ENCODE assay signal across 12 mouse cellular contexts in the genomic region with DNA sequence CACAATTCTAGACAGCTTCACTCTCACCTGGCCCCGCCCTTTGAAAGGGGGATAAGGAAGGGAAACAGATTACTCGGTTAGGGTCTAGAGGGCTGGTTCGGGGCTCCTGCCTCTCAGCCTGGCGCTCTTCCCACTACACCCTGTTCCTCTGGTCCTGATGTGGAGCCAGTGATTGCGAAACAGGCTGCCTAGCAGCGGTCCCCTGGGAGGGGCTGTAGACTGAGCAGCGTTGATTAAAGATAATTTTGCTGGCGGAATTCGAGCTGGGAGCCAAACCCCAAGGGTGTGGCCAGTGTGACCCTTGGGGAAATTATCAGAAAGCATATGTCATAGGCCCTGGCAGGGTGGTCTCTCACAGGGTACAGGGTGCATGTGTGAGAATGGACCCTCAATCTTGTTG. TPM values are rescaled to one million over a fixed set of nuclear protein-coding genes. Genes with fewer than 3 reads are reported as not detected.
A peak's percentile ranks its signal among the peaks of the same experiment; 100 is the strongest.
DNase-seq lines count a peak whose midpoint lies in the region; ATAC-seq lines count a peak whose summit lies in the region.
"Had no signal": no experiment of that assay in that cellular context is flagged by ENCODE, and none has a peak within 500 bp of the region (broad histone marks: within the 10 kb centered on the region; RNA-seq: fewer than 3 reads in every experiment).

No protein-coding gene starts in this region.

- no peak for ATAC-seq in forebrain, embryonic 11.5 days (replicated peaks; ENCODE audit: low FRiP score)
- ATAC-seq in megakaryocyte progenitor cell, adult 5-6 weeks (replicated peaks; ENCODE audit: poor library complexity): peak; percentile 49
- no peak for ATAC-seq in midbrain, embryonic 13.5 days
- ATAC-seq: midbrain, embryonic 15.5 days had no signal

- H3K4me3 ChIP-seq in forebrain, embryonic 11.5 days (ENCODE audit: low read depth, low read length): no peak overlapping the region
- H3K4me3 ChIP-seq in forebrain, embryonic 10.5 days: no peak overlapping the region
- H3K4me3 ChIP-seq in brown adipose tissue, adult 24 weeks (ENCODE audit: insufficient read depth, low read depth, low read length): no peak overlapping the region
- H3K4me3 ChIP-seq in midbrain, embryonic 13.5 days (replicated peaks): no peak overlapping the region
- H3K4me3 ChIP-seq: embryonic facial prominence, embryonic 13.5 days; midbrain, embryonic 15.5 days had no signal

- no peaks in the 10 kb centered on the region for H3K36me3 ChIP-seq in forebrain, embryonic 11.5 days (ENCODE audit: control insufficient read depth, insufficient read depth, low read length)
- H3K36me3 ChIP-seq in forebrain, embryonic 10.5 days (replicated peaks): no peaks in the 10 kb centered on the region
- no peaks in the 10 kb centered on the region for H3K36me3 ChIP-seq in midbrain, embryonic 13.5 days
- H3K36me3 ChIP-seq: embryonic facial prominence, embryonic 13.5 days; midbrain, embryonic 15.5 days had no signal

- H3K4me1 ChIP-seq in forebrain, embryonic 11.5 days (replicated peaks; ENCODE audit: control insufficient read depth, insufficient read depth, low read length): no peaks in the 10 kb centered on the region
- H3K4me1 ChIP-seq in forebrain, embryonic 10.5 days: peaks cover 11% of the 10 kb centered on the region; the same call in 1 of the 2 replicates
- H3K4me1 ChIP-seq in brown adipose tissue, adult 24 weeks (ENCODE audit: control insufficient read depth, insufficient read depth, insufficient read length, low read length): peaks cover 45% of the 10 kb centered on the region
- no peaks in the 10 kb centered on the region for H3K4me1 ChIP-seq in midbrain, embryonic 13.5 days (replicated peaks)
- H3K4me1 ChIP-seq: midbrain, embryonic 15.5 days had no signal

- no peak overlapping the region for H3K9ac ChIP-seq in forebrain, embryonic 11.5 days (ENCODE audit: low read length)
- no peak overlapping the region for H3K9ac ChIP-seq in midbrain, embryonic 13.5 days (replicated peaks)
- H3K9ac ChIP-seq: embryonic facial prominence, embryonic 13.5 days; midbrain, embryonic 15.5 days had no signal

- DNase-seq in forebrain, embryonic 11.5 days (ENCODE audit: low spot score): peak; percentile 30
- no peak for DNase-seq in forebrain, embryonic 10.5 days (ENCODE audit: extremely low spot score, low spot score)
- peak; percentile 75 for DNase-seq in heart, postnatal 25 days (ENCODE audit: low spot score)
- DNase-seq in cerebellum, postnatal 4 days (ENCODE audit: low spot score in 2 of 2): no peak
- no peak for DNase-seq in retina, postnatal 1 day
- DNase-seq: B cell, adult 2 months; left cerebral cortex, postnatal 4 days had no signal

- H3K4me2 ChIP-seq in forebrain, embryonic 11.5 days (ENCODE audit: low read depth, low read length, severe bottlenecking): no peak overlapping the region
- H3K4me2 ChIP-seq in midbrain, embryonic 13.5 days (replicated peaks): no peak overlapping the region
- H3K4me2 ChIP-seq: embryonic facial prominence, embryonic 13.5 days; midbrain, embryonic 15.5 days had no signal

- intact Hi-C loops in heart, postnatal 25 days (cut with DNase I): no loop called here

- H3K27ac ChIP-seq in forebrain, embryonic 11.5 days (ENCODE audit: low read depth, low read length): no peak overlapping the region
- no peak overlapping the region for H3K27ac ChIP-seq in forebrain, embryonic 10.5 days
- peak overlapping the region; percentile 10; the same call in 1 of the 2 replicates for H3K27ac ChIP-seq in brown adipose tissue, adult 24 weeks (replicated peaks; ENCODE audit: low read depth, low read length)
- H3K27ac ChIP-seq in midbrain, embryonic 13.5 days: no peak overlapping the region
- H3K27ac ChIP-seq: embryonic facial prominence, embryonic 13.5 days; midbrain, embryonic 15.5 days had no signal

- no peaks in the 10 kb centered on the region for H3K27me3 ChIP-seq in forebrain, embryonic 11.5 days (ENCODE audit: control insufficient read depth, insufficient read depth, low read length)
- H3K27me3 ChIP-seq in forebrain, embryonic 10.5 days (ENCODE audit: poor library complexity, severe bottlenecking): no peaks in the 10 kb centered on the region
- no peaks in the 10 kb centered on the region for H3K27me3 ChIP-seq in midbrain, embryonic 13.5 days
- H3K27me3 ChIP-seq: midbrain, embryonic 15.5 days had no signal

- WGBS in forebrain, embryonic 11.5 days: 90% methylated on average over 9 of the region's 9 CpGs
- WGBS in forebrain, embryonic 10.5 days: 89% methylated on average over 9 of the region's 9 CpGs
- WGBS in midbrain, embryonic 13.5 days: 89% methylated on average over 9 of the region's 9 CpGs

- H3K9me3 ChIP-seq in forebrain, embryonic 11.5 days (ENCODE audit: control insufficient read depth, low read length): no peaks in the 10 kb centered on the region; the same call in 1 of the 2 replicates
- H3K9me3 ChIP-seq in forebrain, embryonic 10.5 days: no peaks in the 10 kb centered on the region; the same call in 1 of the 2 replicates
- H3K9me3 ChIP-seq in midbrain, embryonic 13.5 days: peaks cover 8% of the 10 kb centered on the region; the same call in 1 of the 2 replicates
- H3K9me3 ChIP-seq: embryonic facial prominence, embryonic 13.5 days; midbrain, embryonic 15.5 days had no signal

RNA-seq across cellular contexts. Expression of a gene that starts 59.9 kb away (rescaled TPM):
- polyA plus RNA-seq in forebrain, embryonic 11.5 days (2014; fragmentation: Nextera tagmentation; extraction: Ambion mirVana): 1.6 and 1.9 TPM in 2 replicates
- 1.2 and 1.5 TPM in 2 replicates for polyA plus RNA-seq in forebrain, embryonic 10.5 days (2016; fragmentation: Nextera tagmentation; extraction: Ambion mirVana)
- polyA plus RNA-seq in brown adipose tissue, adult 24 weeks (2012; ENCODE audit: insufficient read depth, insufficient read length, missing spikeins): 22.4 and 30.0 TPM in 2 replicates
- total RNA-seq in heart, postnatal 25 days (2021): 10 to 100 TPM; 46.0 to 46.2 TPM
- 8.6 and 9.1 TPM in 2 replicates for total RNA-seq in megakaryocyte progenitor cell, adult 5-6 weeks (2015)
- 3.8 and 10.8 TPM in 2 replicates for total RNA-seq in megakaryocyte progenitor cell, adult 5-6 weeks (2017)
- 2.9 and 3.7 TPM in 2 replicates for polyA plus RNA-seq in midbrain, embryonic 13.5 days (2015; fragmentation: Nextera tagmentation; extraction: Ambion mirVana)

Comparison
In these comparisons a context has a peak if more than half of its experiments do, and no peak if none do; other contexts are left out.
1. DNase-seq: peak in forebrain, embryonic 11.5 days (single experiment) and heart, postnatal 25 days (single experiment); none in forebrain, embryonic 10.5 days (single experiment), cerebellum, postnatal 4 days (0 of 2) and retina, postnatal 1 day (single experiment).